Mouse (Mus musculus): Measurements from ENCODE around the gene Cnn1.
"Not testable (repeated sequence)": the region's sequence is repeated elsewhere in the genome, so short reads cannot be mapped to it uniquely, and the experiment has no call there.

Gene Cnn1

DNA sequence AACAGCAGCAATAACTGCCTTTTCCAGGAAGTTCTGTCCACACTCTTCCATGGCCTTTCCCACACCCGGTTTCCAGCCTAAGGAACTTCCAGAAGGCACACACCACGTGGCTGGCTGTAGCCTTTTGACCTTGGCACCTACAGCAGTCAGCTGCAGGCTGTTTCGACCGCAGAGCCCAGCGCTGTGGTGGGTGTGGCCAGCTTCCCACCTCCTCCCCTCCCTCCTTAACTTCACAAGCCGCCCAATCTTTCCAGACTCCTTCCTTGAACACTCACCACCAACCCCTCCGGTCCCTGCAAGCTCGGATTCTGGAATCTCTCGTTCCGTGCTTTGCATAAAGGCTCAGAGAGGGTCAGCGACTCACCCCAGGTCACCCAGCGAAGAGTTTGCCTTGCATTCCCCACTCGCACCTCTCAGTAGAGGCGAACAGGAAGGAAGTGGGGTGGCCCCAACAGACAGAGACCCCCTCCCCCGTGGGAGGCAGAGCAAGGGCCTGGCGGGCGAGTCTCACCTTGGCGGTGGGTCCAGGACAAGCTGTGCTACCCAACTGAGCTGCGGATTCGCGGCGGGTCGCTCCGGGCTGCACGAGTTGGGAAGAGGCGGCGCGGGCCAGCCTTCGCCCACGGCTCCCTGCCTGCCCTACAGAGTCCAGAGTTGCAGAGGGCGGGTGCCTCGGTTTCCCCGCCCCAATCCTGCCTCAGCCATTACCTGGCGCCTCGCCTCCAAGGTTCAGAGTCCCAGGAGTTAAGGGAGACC is 32.4 kb downstream of the Cnn1 start:
- peak; percentile 82 for DNase-seq

DNA sequence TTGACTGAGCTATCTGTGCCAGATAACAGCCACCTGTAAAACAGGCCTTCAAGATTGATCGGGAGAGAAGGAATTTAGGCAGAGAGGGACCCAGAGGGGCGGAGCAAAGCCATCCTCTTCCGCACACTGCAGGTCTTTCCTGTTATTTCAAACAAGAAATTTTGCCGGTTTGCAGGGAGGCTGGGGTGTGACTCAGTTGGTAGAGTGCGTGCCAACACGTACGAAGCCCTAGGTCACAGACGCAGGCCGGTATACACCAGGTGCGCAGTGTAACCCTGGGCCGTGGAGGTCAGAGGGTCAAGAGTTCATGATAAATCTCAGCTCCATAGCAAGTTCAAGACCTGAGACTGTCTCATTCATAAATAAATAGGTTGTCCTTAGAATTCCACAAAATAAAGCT is 33.2 kb downstream of the Cnn1 start:
- DNase-seq, result peak; percentile 52

DNA sequence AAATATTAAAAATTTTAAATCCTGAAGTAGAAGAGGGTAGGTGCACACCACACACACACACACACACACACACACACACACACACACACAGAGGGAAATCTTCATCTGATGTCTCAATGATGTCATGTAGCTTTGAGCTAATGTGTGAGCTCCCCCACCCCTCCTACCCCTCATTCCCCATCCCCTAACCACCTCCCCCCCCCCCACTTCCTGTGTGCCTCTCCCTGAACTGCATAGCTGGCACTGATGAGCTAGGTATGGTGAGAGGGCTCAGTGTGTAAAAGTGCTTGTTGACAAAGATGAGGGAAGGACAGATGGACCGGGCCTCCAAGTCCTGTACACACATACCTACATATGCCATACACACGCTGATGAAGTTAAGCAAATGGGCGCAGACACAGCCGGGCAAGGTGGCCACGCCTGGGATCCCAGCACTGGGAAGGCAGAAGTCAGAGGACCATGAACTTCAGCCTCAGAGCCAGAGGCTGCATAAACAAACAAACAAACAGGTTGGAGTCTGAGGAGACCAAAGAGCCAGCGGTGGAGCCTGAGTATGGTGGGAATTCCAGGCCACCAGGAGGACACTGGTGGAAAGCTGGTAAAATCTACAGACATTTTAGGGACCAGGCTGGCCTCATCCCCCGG is 35.4 kb downstream of the Cnn1 start:
- peak; percentile 60 for DNase-seq

DNA sequence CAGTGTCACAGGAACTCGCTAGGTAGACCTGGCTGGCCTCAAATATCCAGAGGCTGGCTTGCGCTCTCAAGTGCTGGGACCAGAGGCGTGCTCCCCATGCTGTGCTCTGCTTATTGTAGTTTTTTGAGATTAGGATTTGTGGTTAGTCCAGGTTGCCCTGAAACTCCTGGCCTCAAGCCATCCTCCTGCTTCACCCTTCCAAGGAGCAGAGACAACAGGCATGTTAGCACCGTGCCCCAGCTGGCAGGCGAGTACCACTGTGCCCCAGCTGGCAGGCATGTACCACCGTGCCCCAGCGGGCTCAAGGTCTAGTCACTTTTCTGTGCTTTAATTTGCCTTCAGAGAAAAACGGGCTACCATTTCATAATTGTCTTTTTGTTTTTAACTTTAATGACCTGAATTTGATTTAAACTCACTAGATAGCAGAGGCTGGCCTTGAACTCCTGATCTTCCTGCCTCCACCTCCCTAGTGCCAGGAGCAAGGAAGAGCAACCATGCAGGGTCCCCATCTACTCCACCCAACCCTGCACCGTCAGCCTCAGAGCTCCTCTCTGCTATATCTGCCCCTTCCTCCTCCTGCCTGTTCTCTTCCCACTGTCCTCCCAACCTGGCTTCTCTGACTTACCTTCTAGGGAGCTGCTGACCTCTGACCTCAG is 36.1 kb downstream of the Cnn1 start:
- DNase-seq, result no peak

DNA sequence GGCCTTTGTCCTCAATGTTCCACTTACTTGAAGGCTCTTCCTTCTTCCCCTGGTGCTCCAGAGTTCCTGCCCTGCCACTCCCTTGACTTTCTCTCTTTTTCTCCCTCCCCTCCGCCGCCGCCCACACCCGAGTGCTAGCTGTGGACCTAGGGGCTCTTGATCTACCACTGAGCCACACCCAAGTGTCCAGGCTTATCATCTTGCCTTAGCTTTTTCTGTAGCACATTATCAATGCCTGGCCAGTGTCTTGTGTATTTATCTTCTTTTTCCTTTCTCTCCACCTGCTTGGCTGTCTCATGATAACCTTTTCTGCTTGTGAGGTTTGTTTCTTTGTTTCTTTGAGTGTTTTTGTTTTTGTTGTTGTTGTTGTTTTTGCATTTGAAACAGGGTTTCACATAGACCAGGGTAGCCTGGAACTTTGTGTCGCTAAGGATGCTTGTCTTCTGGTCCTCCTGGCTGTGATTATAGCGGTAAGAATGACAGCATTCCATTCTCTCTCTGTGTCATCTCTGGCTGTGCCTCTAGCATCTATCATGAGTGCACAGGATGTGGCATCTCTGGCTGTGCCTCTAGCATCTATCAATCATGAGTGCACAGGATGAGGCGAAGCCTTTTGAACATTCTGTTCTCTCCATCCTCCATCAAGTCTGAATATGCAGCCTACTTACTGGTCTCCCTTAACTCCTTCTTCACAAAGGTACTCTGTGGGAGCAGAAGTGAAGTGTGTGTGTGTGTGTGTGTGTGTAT is 36.8 kb downstream of the Cnn1 start, which contains the start of gene Acp5:
Acp5 (minus strand) TSS at position 68 of the 747 bp plus-strand sequence.
- peak; percentile 91 for DNase-seq

DNA sequence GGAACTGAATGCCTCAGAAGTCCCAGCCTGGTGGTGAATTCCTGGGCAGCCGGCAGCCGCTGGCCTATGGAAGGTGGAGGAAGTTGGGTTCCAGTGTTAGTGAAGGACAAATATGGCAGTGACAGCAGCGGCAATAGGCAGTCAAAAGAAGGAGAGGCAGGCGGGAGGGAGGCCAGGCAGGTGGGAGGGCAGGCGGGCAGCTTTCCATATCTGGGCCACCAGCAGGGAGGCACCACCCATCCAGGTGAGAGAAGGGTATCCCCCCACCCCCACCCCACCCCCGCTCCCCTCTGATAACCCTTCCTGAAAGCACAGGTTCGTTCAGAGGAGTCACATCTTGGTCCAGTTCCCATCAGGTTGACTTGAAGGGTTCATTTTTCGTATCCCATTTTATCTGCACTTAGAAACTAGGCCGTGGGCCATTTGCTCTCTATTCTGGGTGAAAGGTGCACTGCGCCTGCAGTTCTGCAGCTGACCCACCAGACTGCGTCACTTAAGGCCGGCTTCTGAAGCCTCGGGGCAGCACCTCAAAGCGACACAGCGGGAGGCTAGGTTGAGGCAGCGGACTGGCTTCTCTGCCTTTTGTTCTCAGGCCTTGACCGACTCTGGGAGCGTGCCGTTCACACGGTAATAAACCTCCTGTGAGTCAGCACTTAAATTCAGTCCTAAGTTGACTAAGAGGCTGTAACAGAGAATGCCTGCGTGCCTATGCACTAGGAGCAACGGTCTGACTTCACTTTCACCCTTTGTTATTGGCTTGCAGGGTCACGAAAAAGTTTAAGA is 37.9 kb downstream of the Cnn1 start:
- DNase-seq, result peak; percentile 82

DNA sequence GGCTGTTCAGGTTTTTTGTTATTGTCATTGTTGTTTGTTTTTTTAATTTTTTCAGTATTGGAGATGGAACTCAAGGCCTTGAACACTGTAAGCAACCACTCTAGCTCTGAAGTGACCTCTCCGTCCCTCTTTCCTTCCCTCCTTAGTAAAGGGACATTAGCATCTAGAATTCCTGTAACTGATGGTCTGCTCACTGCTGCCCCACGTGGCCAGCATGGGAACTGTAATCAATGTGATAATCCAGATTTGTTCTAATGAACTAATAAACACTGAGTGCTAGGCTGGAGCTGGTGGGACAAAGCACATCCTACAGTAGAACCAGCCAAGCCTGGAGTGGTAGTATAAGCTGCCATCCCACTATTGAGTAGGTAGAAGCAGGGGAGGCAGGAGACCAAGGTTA is 39.5 kb downstream of the Cnn1 start:
- DNase-seq, result peak; percentile 72

DNA sequence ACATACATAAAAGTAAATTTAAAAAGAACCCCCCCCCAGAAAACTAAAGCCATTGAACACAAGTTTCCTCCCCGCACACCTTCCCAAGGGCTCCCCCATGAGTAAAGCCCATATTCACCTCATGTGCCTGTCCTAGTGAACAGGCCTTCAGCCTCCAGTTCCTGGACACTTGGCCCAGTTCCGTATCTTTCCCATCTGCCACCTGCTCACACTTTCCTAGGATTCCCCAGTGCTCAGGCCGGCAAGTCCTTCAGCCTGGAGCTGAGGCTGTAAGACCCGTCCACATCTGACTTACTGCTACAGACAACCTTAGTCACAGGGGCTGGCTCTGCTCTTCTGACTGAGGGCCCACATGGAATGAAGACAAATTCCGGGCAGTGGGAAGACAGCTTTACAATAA is 40.7 kb downstream of the Cnn1 start:
- DNase-seq, result no peak

DNA sequence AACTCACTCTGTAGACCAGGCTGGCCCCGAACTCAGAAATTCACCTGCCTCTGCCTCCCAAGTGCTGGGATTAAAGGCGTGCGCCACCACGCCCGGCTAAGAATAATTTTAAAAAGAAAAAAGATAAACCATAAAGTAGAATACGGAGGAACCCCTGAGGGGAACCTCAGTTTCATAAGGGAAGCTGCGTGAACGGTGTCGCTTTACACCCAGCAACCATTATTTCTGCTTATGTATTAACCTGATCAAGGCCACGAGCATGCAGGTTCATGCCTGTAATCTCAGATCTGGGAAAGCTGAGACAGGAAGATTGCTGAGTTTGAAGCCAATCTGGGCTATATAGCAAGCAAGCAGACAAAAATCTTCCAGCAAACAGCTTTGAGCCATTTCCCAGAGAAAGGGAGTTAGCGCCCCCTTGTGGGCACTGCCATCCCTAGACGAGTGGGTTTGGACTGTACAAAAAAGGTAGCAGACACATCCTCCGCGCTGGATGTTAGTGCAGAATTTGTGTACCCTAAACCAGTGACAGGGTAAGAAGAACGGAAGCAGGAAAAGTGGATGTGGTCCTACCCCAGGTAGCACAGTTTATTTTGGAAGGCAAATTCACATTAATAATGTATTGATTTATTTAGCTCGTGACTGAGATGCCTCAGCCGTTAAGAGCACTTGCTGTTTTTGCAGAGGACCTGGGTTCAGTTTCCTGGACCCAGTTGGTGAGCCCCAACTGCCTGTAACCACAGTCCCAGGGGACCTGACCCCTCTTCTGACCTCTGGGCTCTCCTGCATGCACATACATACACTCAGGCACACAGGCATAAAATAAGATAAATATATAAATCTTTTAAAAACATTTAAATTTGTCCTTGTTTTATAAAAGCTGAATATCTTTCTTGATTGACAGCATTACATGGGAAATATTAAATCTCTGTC is 44.4 kb downstream of the Cnn1 start:
- DNase-seq, result peak; percentile 90

DNA sequence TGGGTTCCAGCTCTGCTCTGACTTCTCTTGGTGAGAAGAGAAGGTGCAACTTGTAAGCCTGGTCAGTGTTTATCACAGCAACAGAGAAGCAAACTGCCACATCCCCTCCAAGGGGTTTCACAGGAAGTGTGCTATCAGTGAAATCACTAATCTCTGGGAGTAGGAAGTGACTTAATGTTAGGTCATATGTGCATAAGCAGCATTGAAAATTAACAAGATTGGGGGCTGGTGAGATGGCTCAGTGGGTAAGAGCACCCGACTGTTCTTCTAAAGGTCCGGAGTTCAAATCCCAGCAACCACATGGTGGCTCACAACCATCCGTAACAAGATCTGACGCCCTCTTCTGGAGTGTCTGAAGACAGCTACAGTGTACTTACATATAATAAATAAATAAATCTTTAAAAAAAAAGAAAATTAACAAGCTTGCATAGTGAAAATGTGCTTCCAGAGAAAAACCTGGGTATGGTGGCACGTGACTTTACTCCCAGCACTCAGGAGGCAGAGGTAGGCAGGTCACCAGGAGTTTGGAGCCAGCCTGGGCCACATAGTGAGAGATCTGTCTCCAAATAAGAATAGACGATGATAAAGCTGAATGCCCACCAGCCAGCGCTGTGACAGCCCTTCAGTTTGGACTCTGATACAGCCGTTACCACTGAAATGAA is 45.4 kb downstream of the Cnn1 start:
- DNase-seq, result no peak

DNA sequence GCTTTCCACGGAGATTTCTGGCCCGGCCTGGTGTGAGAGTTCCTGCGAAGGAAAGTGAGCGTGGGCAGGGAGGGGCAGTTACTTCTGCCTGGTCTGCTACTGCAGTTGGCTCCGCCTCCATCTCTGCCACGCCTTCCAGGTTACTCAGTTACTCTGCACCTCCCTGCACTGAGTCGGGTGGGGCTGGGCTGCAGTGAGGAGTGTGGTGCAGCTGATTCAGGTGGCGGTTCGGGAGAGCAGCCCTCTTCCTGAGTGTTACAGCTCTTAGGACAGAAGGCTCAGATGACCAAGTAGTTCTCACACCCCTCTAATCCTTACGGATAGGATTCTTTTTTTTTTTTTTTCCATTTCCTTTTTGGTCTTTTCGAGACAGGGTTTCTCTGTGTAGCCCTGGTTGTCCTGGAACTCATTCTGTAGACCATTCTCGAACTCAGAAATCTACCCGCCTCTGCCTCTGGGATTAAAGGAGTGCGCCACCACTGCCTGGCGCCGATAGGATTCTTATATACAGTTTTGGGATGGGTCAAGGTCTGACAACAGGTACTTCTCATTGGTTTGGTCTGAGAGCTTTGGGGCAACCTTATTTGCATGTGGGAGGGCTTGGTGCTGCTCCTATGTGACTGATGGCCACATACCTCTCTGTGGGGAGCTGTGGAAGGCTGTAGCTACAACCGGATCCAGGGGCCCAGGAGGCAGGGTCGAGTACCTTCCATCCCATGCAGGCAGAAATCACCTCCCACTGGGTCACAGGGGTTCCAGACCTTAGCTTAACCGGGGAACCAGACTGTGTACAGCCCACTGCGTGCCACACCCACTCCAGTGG is 50.6 kb downstream of the Cnn1 start:
- peak; percentile 83 for DNase-seq

DNA sequence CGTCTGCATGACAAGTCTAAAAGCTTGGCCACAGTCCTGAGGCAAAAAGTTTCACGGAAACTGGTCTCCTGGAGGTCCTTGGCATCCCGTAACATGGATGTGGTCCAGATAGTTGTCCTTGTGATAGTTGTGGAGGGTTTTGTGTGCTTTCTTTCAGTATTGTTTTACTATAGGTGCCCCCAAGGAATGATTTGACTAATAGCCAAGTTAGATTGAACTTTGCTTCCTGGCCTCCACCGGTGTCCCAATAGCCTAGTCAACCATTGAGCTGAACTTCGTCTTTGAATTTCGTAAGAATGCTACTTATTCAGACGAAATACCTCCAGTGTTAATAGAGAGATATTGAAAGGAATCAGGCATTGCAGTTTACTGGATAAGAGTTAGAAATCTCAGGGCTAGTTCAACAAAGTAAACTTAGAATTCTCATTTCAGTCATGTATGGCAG is 51.3 kb downstream of the Cnn1 start:
- not testable (repeated sequence) for DNase-seq

DNA sequence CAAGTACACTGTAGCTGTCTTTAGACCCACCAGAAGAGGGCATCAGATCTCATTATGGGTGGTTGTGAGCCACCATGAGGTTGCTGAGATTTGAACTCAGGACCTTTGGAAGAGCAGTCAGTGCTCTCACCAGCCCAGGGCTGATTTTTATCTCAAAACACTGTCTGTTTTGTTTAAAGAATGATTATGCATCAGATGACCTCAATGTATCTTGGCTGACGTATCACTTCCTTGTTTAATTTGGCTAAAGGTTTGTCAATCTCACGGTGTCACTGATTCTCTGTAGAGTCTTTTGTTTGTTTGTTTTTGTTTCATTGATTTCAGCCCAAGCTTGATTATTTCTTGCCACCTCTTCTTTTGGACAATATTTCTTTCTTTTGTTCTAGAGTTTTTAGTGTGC is 51.9 kb downstream of the Cnn1 start:
- DNase-seq, result no peak

DNA sequence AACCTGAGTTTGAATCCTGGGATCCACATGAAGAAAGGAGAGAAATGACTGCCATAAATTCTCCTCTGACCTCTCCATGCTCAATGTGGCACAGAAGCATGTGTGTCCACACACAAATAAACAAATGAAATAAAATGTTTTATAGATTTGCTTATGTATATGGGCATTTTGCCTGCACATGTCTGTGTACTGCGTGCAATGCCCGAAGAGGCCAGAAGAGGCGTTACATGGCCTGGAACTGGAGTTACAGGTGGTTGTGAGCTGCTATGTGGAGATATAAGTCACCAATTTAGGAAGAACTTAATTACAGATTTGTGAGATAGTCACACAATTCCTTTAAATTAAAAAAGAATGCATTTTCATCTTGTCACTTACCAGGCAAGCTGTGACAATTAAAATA is 54.8 kb downstream of the Cnn1 start:
- no peak for DNase-seq

DNA sequence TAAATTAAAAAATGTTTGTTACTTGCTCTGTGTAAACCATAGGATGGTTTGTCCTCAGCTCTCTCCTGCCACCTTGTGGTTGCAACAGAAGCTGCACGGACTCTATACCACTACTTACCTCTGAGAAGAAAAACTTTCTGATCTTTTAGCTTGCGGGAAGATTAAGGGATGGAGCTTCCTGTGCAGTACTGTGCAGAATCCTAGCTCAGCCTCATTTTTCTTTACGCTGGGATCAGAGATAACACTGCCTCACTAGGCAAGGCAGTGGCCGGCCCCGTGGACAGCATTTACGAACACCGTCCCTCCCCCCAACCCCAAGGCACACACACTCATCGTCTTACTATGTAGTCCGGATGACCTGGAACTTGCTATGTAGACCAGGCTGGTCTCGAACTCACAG is 56.6 kb downstream of the Cnn1 start:
- peak; percentile 76 for DNase-seq

DNA sequence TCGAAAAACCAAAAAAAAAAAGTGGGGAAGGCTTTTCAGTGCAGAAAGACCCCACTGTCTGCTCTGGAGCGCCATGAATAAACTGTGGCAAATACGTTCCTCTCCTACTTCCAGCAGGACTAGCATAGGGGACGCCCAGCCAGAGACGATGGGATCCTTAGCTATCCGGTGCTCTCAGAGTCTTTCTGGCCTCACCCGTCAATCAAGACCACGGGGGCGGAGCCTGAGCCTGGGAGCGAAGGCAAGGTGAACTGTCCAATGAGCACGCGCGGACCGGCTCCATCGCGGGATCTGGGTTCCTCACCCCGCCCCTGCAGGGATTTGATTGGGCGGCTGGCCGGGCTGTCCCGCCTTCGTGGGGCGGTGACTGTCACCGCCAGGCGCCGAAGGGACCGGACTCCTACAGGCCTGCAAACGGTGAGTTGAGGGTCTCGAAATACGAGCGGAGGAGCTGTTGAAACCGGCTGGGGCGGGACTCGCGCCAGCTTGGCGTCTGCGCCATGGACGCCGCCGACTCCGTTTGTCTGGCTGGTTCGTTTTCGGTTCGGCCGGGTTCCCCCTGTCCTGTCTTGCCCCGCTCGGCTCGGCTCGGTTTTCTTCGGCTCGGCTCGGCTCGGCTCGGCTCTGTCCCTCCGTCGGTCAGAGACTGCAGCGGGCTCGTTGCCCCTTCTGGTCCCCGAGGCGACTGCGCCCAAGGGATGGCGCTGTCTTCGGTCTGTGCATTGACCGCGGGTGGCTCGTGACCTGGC is 57.7 kb downstream of the Cnn1 start, which contains the start of gene Pigyl:
Pigyl (plus strand) TSS at position 350 of the 749 bp plus-strand sequence.
- peak; percentile 100 for DNase-seq

DNA sequence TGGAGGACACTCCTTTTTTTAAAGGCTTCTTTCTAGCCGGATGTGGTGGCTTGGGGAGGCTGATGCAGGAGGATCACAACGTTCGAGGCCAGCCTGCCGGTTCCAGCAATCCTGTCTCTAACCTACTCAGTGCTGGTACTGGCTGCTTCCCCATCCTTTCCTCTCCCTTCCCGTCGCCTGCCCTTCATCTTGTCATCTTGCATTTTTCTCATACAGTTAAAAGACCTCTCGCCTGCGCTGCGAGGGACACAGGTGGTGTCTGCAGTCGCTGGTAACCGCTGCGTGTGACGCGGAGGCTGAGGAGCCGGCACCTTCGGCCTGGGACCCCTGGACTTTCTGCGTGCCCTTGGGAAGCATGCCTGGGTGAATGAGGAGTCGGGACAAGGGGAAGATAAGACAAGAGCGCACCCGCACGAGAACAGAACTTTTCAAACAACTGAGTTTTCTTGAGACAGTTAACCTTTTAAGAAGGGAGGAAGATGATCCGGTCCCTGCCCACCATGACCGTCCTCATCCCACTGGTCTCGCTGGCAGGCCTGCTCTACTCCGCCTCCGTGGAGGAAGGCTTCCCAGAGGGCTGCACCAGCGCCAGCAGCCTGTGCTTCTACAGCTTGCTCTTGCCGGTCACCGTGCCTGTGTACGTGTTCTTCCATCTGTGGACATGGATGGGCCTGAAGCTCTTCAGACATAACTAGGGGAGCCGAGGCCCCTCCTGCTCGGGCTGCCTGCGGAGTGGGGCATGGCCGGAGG is 58.7 kb downstream of the Cnn1 start:
- DNase-seq, result no peak

Data from liver (tissue).